Mouse (Mus musculus) heart, postnatal 0 days (tissue): ENCODE results near the gene Cux1. TPM values are rescaled to one million over a fixed set of nuclear protein-coding genes. Genes with fewer than 3 reads are reported as not detected.

Source experiments
- ATAC-seq: fragments of 200-750 bp; cut with Nextera tagmentation; 2 replicates; pipeline ENCODE4 v1.8.0; 2017; ENCODE audit warnings: low read depth, moderate number of reproducible peaks, moderate library complexity; ENCODE audit not compliant: insufficient read depth
- DNase-seq: peaks from one replicate; pipeline ENCODE4 v3.0.0-alpha.2; 2016; ENCODE audit warnings: low spot score
- H3K27ac ChIP-seq: fragments of 300-500 bp; sonication (generic); 2 replicates; pipeline ENCODE4 v1.5.1; 2014; ENCODE audit warnings: low read depth, mild to moderate bottlenecking
- H3K27me3 ChIP-seq: fragments of 300-500 bp; sonication (generic); 2 replicates; pipeline ENCODE4 v1.6.1; 2014; ENCODE audit warnings: low read length, mixed read lengths; ENCODE audit not compliant: control insufficient read depth, insufficient read depth
- H3K36me3 ChIP-seq: fragments of 300-500 bp; sonication (generic); replicated peaks from 2 replicates; pipeline ENCODE4 v1.6.1; 2014; ENCODE audit warnings: low read length, mixed read lengths; ENCODE audit not compliant: control insufficient read depth, insufficient read depth
- H3K4me1 ChIP-seq: fragments of 300-500 bp; sonication (generic); 2 replicates; pipeline ENCODE4 v1.6.1; 2014; ENCODE audit warnings: antibody characterized with exemption; ENCODE audit not compliant: control insufficient read depth, insufficient read depth
- H3K4me2 ChIP-seq: fragments of 300-500 bp; sonication (generic); 2 replicates; pipeline ENCODE4 v1.6.1; 2014; ENCODE audit warnings: low read depth, mild to moderate bottlenecking, low read length, moderate library complexity
- H3K4me3 ChIP-seq: fragments of 300-500 bp; sonication (generic); 2 replicates; pipeline ENCODE4 v1.5.1; 2014; ENCODE audit warnings: low read depth, low read length
- H3K9ac ChIP-seq: fragments of 300-500 bp; sonication (generic); replicated peaks from 2 replicates; pipeline ENCODE4 v1.6.1; 2014; ENCODE audit warnings: low read depth, low read length, mixed read lengths
- H3K9me3 ChIP-seq: fragments of 300-500 bp; sonication (generic); replicated peaks from 2 replicates; pipeline ENCODE4 v1.6.1; 2016; ENCODE audit warnings: low read length; ENCODE audit not compliant: control insufficient read depth
- CTCF ChIP-seq: IDR thresholded peaks from 2 replicates; pipeline ENCODE4 v1.5.1; 2016; ENCODE audit warnings: antibody characterized with exemption, control low read depth, low read depth
- EP300 ChIP-seq: IDR thresholded peaks from 2 replicates; pipeline ENCODE4 v1.6.1; 2016; ENCODE audit warnings: antibody characterized with exemption, low read depth
- WGBS: fragments of 180-500 bp; shearing (Covaris S2); extraction: QIAGEN DNeasy Blood & Tissue Kit; methylation state at CpG from one replicate; pipeline ENCODE4 v1.1.7; 2014; 5-methylcytosine and 5-hydroxymethylcytosine counted together
- polyA plus RNA-seq: library from polyadenylated mRNA; unstranded; fragments of >200 nt; fragmentation: Nextera tagmentation; extraction: Ambion mirVana; gene quantifications from 2 replicates; pipeline ENCODE4 v1.2.1, GENCODE M21; 2015
- total RNA-seq: library from RNA; depleted of rRNA; stranded (reverse); fragments of >200 nt; gene quantifications from 2 replicates; pipeline ENCODE4 v1.2.3, GENCODE M21; 2014; ENCODE audit warnings: low replicate concordance

The Cux1 gene
- total and polyA plus RNA-seq, 2 experiments from 2014 or later, result 50.7 to 89.5 TPM

DNA sequence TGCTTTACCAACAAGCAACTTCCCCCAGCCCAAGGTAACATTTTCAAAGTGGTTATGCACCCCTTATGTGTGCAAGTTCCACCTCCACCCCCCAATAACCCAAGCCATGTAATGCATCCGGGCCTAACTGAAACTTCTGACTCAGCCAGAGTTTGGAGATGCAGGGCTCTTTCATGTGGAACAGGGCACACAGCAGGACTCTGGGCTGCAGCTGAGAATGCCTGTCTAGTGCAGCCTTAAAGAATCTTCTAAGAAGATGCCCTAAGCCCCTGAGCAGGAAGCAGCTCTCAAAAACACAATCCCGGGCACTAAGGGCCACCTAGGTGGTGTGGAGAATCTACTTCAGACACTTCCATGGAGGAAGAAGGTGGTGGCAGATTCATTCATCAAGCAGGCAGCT is 16.6 kb downstream of the Cux1 start:
- ATAC-seq (no peak), DNase-seq (no peak)
- WGBS, result 27% methylated on average over 2 of the region's 2 CpGs
- Histone ChIP-seq H3K4me2 (no peak overlapping the region), H3K27me3 (no peaks in the 10 kb centered on the region), H3K36me3 (no peaks in the 10 kb centered on the region), H3K4me3 (no peak overlapping the region), H3K9ac (peak overlapping the region; percentile 37; the same call in 1 of the 2 replicates), H3K4me1 (peaks cover 48% of the 10 kb centered on the region), H3K9me3 (no peaks in the 10 kb centered on the region), H3K27ac (no peak overlapping the region)
- TF ChIP-seq EP300 (no peak), CTCF (no peak)

DNA sequence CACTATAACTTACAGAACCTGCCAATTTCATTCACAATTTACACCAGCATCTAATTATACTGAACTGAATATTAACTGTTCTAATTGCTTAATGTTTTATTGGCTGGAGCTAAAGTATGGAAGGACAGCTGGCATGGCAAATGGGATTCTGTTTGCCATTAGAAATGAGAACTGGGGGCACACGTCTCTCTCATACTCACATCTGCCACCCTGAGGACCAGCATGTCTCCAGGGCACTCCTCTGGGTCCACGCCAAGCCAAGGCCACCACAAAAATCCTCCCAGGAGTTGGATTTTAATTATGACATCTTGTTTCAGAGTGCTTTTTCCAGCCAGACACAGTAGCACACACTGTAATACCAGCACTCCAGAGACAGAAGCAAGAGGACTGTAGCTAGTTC is 18.5 kb downstream of the Cux1 start:
- H3K27ac ChIP-seq, result no peak overlapping the region
- DNase-seq (no peak), ATAC-seq (no peak)
- WGBS, result 81% methylated on average over 2 of the region's 2 CpGs
- H3K9ac ChIP-seq, result no peak overlapping the region
- H3K4me2 ChIP-seq, result no peak overlapping the region
- H3K9me3 ChIP-seq, result no peaks in the 10 kb centered on the region
- no peaks in the 10 kb centered on the region for H3K27me3 ChIP-seq
- H3K4me3 ChIP-seq, result no peak overlapping the region
- H3K36me3 ChIP-seq, result no peaks in the 10 kb centered on the region
- H3K4me1 ChIP-seq, result peaks cover 34% of the 10 kb centered on the region
- TF ChIP-seq EP300 (no peak), CTCF (no peak)

DNA sequence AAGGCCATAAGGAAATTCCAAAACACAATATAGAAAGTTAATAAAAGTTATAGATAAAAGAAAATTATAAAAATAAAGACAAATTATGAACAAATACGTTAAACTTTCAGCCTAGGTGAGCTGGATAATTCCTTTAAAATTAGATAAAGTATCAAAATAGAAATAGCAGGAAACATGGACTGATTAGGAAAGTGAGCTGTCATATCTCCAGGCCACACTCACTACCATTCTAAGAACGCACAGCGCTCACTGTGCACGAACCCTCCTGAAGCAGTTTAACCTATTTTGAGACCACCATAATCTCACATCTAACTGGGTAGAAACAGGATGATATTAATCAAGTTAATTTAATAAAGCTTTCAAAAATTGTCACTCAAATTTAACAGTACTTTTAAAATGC is 22.2 kb downstream of the Cux1 start:
- H3K36me3 ChIP-seq, result no peaks in the 10 kb centered on the region
- no peaks in the 10 kb centered on the region for H3K9me3 ChIP-seq
- H3K4me3 ChIP-seq, result no peak overlapping the region
- H3K4me2 ChIP-seq, result peak overlapping the region; percentile 23; the same call in 1 of the 2 replicates
- no peaks in the 10 kb centered on the region for H3K27me3 ChIP-seq
- TF ChIP-seq EP300, result no peak
- no peak for TF ChIP-seq CTCF
- H3K27ac ChIP-seq, result no peak overlapping the region
- H3K4me1 ChIP-seq, result peaks cover 22% of the 10 kb centered on the region
- H3K9ac ChIP-seq, result no peak overlapping the region
- no peak for DNase-seq
- no peak for ATAC-seq
- 27% methylated on average over 4 of the region's 4 CpGs for WGBS

DNA sequence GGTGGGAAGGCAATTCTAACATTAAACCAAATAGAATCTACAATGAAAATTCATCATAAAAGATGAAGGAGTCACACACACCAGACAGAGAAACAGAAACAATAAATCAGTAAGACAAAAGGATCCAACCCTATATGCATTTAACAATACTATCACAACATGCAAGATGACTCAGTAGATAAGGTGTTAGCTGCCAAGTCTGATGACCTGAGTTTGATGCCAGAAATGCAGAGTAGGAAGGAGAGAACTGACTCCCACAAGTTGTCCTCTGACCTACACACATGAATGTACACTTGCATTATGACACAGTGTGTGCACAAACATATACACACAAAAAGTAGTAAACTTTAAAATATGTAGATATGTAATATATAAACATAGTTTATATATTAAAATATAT is 24.1 kb downstream of the Cux1 start:
- H3K27me3 ChIP-seq, result no peaks in the 10 kb centered on the region
- TF ChIP-seq CTCF (no peak), EP300 (no peak)
- ATAC-seq (no peak), DNase-seq (no peak)
- no peak overlapping the region for H3K9ac ChIP-seq
- no peak overlapping the region for H3K4me3 ChIP-seq
- peaks cover 30% of the 10 kb centered on the region for H3K4me1 ChIP-seq
- H3K9me3 ChIP-seq, result no peaks in the 10 kb centered on the region
- no peaks in the 10 kb centered on the region for H3K36me3 ChIP-seq
- no peak overlapping the region for H3K27ac ChIP-seq
- no peak overlapping the region for H3K4me2 ChIP-seq

DNA sequence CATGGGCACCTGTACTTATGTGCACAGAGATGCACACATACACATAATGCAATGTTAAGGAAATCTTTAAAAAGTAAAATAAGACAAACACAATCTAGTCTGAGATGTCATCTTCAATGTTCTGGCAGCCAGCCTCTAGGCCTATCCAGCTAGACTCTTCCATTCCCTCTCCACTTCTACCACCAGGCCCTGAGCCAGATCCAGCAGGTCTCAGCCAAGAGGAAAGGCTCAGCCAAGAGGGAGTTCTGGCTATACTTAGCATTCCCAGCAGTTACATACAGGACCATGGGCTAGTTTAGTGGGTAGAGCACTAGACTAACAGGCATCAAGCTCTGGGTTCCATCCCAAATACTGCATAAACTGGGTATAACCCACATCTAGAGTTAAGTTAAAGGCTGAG is 26.3 kb downstream of the Cux1 start:
- Histone ChIP-seq H3K27ac (peak overlapping the region; percentile 79), H3K9ac (no peak overlapping the region), H3K27me3 (no peaks in the 10 kb centered on the region), H3K4me1 (peaks cover 30% of the 10 kb centered on the region), H3K36me3 (no peaks in the 10 kb centered on the region), H3K4me3 (no peak overlapping the region), H3K9me3 (no peaks in the 10 kb centered on the region), H3K4me2 (no peak overlapping the region)
- DNase-seq, result peak; percentile 76
- TF ChIP-seq EP300 (no peak), CTCF (no peak)
- ATAC-seq, result peak; percentile 88

DNA sequence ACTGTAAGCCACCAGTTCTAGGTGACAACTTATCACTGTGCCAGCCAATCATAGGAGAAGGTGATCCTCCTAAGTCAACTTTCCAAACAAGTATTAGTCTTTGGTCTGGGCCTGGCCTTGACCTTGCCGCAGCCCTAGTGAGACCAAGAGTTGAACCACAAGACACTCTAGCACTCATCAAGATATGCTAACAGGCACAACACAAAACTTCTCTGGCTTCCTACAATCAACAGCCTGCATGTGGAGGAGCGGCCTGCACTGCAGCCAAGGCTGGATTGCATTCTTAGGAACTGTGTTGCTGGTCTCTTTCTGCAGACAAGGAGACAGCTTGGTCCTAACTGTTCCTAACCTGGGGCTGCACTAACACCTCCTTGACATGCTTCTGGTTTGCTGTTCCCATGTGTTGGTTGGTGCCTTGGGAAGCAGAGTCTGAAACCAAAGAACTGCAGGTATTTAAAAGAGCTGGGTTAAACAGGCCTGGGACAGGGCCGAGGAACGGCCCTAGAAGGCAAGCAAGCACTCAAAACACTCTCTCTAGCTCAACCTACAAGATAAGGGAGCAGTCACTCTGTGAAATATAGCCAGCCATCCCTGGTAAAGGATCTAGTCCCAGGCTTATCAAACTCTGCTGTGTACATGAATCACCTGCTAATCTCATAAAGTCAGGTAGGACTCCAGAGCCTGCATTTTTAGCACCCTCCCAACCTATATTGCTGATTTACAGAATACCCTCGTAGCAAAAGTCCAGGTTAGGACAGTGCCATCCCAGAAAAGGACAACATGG is 27.0 kb downstream of the Cux1 start:
- 38% methylated on average over 5 of the region's 5 CpGs for WGBS
- ATAC-seq, result no peak; the same call in 1 of the 2 replicates
- Histone ChIP-seq H3K9me3 (no peaks in the 10 kb centered on the region), H3K27me3 (no peaks in the 10 kb centered on the region), H3K4me2 (no peak overlapping the region), H3K4me3 (no peak overlapping the region), H3K4me1 (peaks cover 35% of the 10 kb centered on the region), H3K27ac (peak overlapping the region; percentile 79), H3K9ac (no peak overlapping the region), H3K36me3 (no peaks in the 10 kb centered on the region)
- TF ChIP-seq CTCF (no peak), EP300 (no peak)
- DNase-seq, result no peak
